ENCODE assay signal across 20 mouse cellular contexts in genomic region chr6:125433257-125433656, GRCm38 (mm10). TPM values are rescaled to one million over a fixed set of nuclear protein-coding genes. Genes with fewer than 3 reads are reported as not detected.
A peak's percentile ranks its signal among the peaks of the same experiment; 100 is the strongest.
DNase-seq lines count a peak whose midpoint lies in the region; ATAC-seq and TF ChIP-seq lines count a peak whose summit lies in the region.
"Had no signal": no experiment of that assay in that cellular context is flagged by ENCODE, and none has a peak within 500 bp of the region (broad histone marks: within the 10 kb centered on the region; RNA-seq: fewer than 3 reads in every experiment).

No protein-coding gene starts in this region.

- no peak for TF ChIP-seq CTCF in E14TG2a.4 (conservative IDR thresholded peaks at IDR 0.05; ENCODE audit: low read length)

- no peak overlapping the region for H3K27ac ChIP-seq in intestine, embryonic 16.5 days (ENCODE audit: low read length)
- peak overlapping the region; percentile 63; the same call in 1 of the 2 replicates for H3K27ac ChIP-seq in stomach, embryonic 16.5 days (ENCODE audit: low read length)
- no peak overlapping the region for H3K27ac ChIP-seq in midbrain, embryonic 14.5 days (replicated peaks; ENCODE audit: low read depth, low read length)
- no peak overlapping the region for H3K27ac ChIP-seq in hindbrain, embryonic 13.5 days
- H3K27ac ChIP-seq: embryonic facial prominence, embryonic 10.5 days; forebrain, embryonic 15.5 days; limb, embryonic 12.5 days; liver, embryonic 12.5 days; midbrain, embryonic 12.5 days had no signal

- H3K27me3 ChIP-seq in E14TG2a.4 (ENCODE audit: insufficient read depth, low read length): no peaks in the 10 kb centered on the region
- H3K27me3 ChIP-seq in intestine, embryonic 16.5 days (replicated peaks; ENCODE audit: control insufficient read depth, insufficient read depth, low read length): no peaks in the 10 kb centered on the region
- H3K27me3 ChIP-seq in stomach, embryonic 16.5 days (ENCODE audit: control insufficient read depth, insufficient read depth, low read length): no peaks in the 10 kb centered on the region
- no peaks in the 10 kb centered on the region for H3K27me3 ChIP-seq in midbrain, embryonic 14.5 days (ENCODE audit: control insufficient read depth, insufficient read depth, low read length)
- H3K27me3 ChIP-seq in hindbrain, embryonic 13.5 days: no peaks in the 10 kb centered on the region
- H3K27me3 ChIP-seq: forebrain, embryonic 15.5 days; midbrain, embryonic 12.5 days had no signal

- H3K9ac ChIP-seq in intestine, embryonic 16.5 days (ENCODE audit: low read depth, low read length): no peak overlapping the region
- H3K9ac ChIP-seq in stomach, embryonic 16.5 days (ENCODE audit: low read length): no peak overlapping the region
- no peak overlapping the region for H3K9ac ChIP-seq in midbrain, embryonic 14.5 days (replicated peaks; ENCODE audit: low read length)
- H3K9ac ChIP-seq in hindbrain, embryonic 13.5 days: no peak overlapping the region
- H3K9ac ChIP-seq: forebrain, embryonic 15.5 days; limb, embryonic 12.5 days; liver, embryonic 12.5 days; midbrain, embryonic 12.5 days had no signal

- peaks cover 12% of the 10 kb centered on the region for H3K36me3 ChIP-seq in E14TG2a.4 (ENCODE audit: insufficient read depth, low read length)
- H3K36me3 ChIP-seq in intestine, embryonic 16.5 days (ENCODE audit: control insufficient read depth, insufficient read depth, low read length): no peaks in the 10 kb centered on the region
- no peaks in the 10 kb centered on the region for H3K36me3 ChIP-seq in stomach, embryonic 16.5 days (ENCODE audit: control insufficient read depth, insufficient read depth, low read length)
- H3K36me3 ChIP-seq in midbrain, embryonic 14.5 days (ENCODE audit: control insufficient read depth, insufficient read depth, low read length): no peaks in the 10 kb centered on the region
- H3K36me3 ChIP-seq in hindbrain, embryonic 13.5 days: no peaks in the 10 kb centered on the region
- H3K36me3 ChIP-seq: embryonic facial prominence, embryonic 10.5 days; forebrain, embryonic 15.5 days; limb, embryonic 12.5 days; liver, embryonic 12.5 days; midbrain, embryonic 12.5 days had no signal

- peaks cover 73% of the 10 kb centered on the region for H3K4me1 ChIP-seq in E14TG2a.4 (replicated peaks; ENCODE audit: low read depth, low read length)
- 0 out of 2 replicates have a peak, but pooled peaks cover 4% of the 10 kb centered on the region for H3K4me1 ChIP-seq in intestine, embryonic 16.5 days (ENCODE audit: control insufficient read depth, insufficient read depth, low read length)
- 0 out of 2 replicates have a peak, but pooled peaks cover 11% of the 10 kb centered on the region for H3K4me1 ChIP-seq in stomach, embryonic 16.5 days (ENCODE audit: control insufficient read depth, insufficient read depth, low read length)
- no peaks in the 10 kb centered on the region for H3K4me1 ChIP-seq in midbrain, embryonic 14.5 days (ENCODE audit: control insufficient read depth, insufficient read depth, low read length)
- H3K4me1 ChIP-seq in hindbrain, embryonic 13.5 days (replicated peaks): 0 out of 2 replicates have a peak, but pooled peaks cover 4% of the 10 kb centered on the region
- H3K4me1 ChIP-seq: forebrain, embryonic 15.5 days; midbrain, embryonic 12.5 days had no signal

- 58% methylated on average over 3 of the region's 3 CpGs for WGBS in intestine, embryonic 16.5 days
- 56% methylated on average over 3 of the region's 3 CpGs for WGBS in stomach, embryonic 16.5 days
- 52% methylated on average over 3 of the region's 3 CpGs for WGBS in midbrain, embryonic 14.5 days
- WGBS in hindbrain, embryonic 13.5 days: 47% methylated on average over 3 of the region's 3 CpGs

- peaks cover 16% of the 10 kb centered on the region for H3K9me3 ChIP-seq in E14TG2a.4 (ENCODE audit: low read length)
- H3K9me3 ChIP-seq in intestine, embryonic 16.5 days (ENCODE audit: control insufficient read depth, low read length): no peaks in the 10 kb centered on the region
- H3K9me3 ChIP-seq in stomach, embryonic 16.5 days (replicated peaks; ENCODE audit: control insufficient read depth, low read length): no peaks in the 10 kb centered on the region
- H3K9me3 ChIP-seq in midbrain, embryonic 14.5 days (ENCODE audit: control insufficient read depth, low read length): no peaks in the 10 kb centered on the region
- H3K9me3 ChIP-seq in hindbrain, embryonic 13.5 days: no peaks in the 10 kb centered on the region
- H3K9me3 ChIP-seq: embryonic facial prominence, embryonic 10.5 days; forebrain, embryonic 15.5 days; limb, embryonic 12.5 days; liver, embryonic 12.5 days; midbrain, embryonic 12.5 days had no signal

- peak; percentile 2 for DNase-seq in kidney, postnatal 10 days
- no peak for DNase-seq in kidney, adult 11 months
- DNase-seq in midbrain, embryonic 14.5 days: no peak
- DNase-seq in cerebellum, adult 9-11 months: no peak
- DNase-seq: adrenal gland, postnatal 14 days; cerebellum, postnatal 10 days; kidney, adult 2 months; kidney, postnatal 14 days had no signal

- no peak overlapping the region for H3K4me2 ChIP-seq in intestine, embryonic 16.5 days (ENCODE audit: low read depth, low read length)
- no peak overlapping the region for H3K4me2 ChIP-seq in stomach, embryonic 16.5 days (ENCODE audit: low read depth, low read length)
- no peak overlapping the region for H3K4me2 ChIP-seq in midbrain, embryonic 14.5 days (ENCODE audit: low read length)
- H3K4me2 ChIP-seq in hindbrain, embryonic 13.5 days: no peak overlapping the region
- H3K4me2 ChIP-seq: forebrain, embryonic 15.5 days; heart, embryonic 11.5 days; limb, embryonic 12.5 days; liver, embryonic 12.5 days; midbrain, embryonic 12.5 days had no signal

- peak overlapping the region; percentile 51 for H3K4me3 ChIP-seq in E14TG2a.4 (replicated peaks; ENCODE audit: low read length)
- no peak overlapping the region for H3K4me3 ChIP-seq in intestine, embryonic 16.5 days (ENCODE audit: low read length)
- no peak overlapping the region for H3K4me3 ChIP-seq in stomach, embryonic 16.5 days (replicated peaks; ENCODE audit: low read length)
- no peak overlapping the region for H3K4me3 ChIP-seq in midbrain, embryonic 14.5 days (replicated peaks; ENCODE audit: low read depth, low read length)
- H3K4me3 ChIP-seq in hindbrain, embryonic 13.5 days: no peak overlapping the region
- H3K4me3 ChIP-seq: embryonic facial prominence, embryonic 10.5 days; forebrain, embryonic 15.5 days; limb, embryonic 12.5 days; liver, embryonic 12.5 days; midbrain, embryonic 12.5 days had no signal

- peak; percentile 32; the same call in 1 of the 2 replicates for ATAC-seq in intestine, embryonic 16.5 days
- ATAC-seq in stomach, embryonic 16.5 days (ENCODE audit: insufficient read depth, low FRiP score): peak; percentile 37; the same call in 1 of the 2 replicates
- no peak for ATAC-seq in midbrain, embryonic 14.5 days (ENCODE audit: low FRiP score, low TSS enrichment)
- no peak for ATAC-seq in hindbrain, embryonic 13.5 days (ENCODE audit: low FRiP score)
- ATAC-seq: forebrain, embryonic 15.5 days; hindbrain, embryonic 16.5 days; liver, embryonic 12.5 days had no signal

RNA-seq across cellular contexts. Expression of gene Plekhg6, which starts 52.7 kb away (rescaled TPM):
- 13.2 and 19.1 TPM in 2 replicates for polyA plus RNA-seq in intestine, embryonic 16.5 days (2015; fragmentation: Nextera tagmentation; extraction: Ambion mirVana)
- polyA plus RNA-seq in stomach, embryonic 16.5 days (2015; fragmentation: Nextera tagmentation; extraction: Ambion mirVana): 6.3 and 8.2 TPM in 2 replicates
- polyA plus RNA-seq in midbrain, embryonic 14.5 days (2014; fragmentation: Nextera tagmentation; extraction: Ambion mirVana): 0.08 TPM in 1 of 2 replicates, not detected in the other
- polyA plus RNA-seq in hindbrain, embryonic 13.5 days (2015; fragmentation: Nextera tagmentation; extraction: Ambion mirVana): 0.12 TPM in 2 replicates
- polyA plus RNA-seq: heart, embryonic 11.5 days; spleen, adult 2 months had no signal

Comparison
In these comparisons a context has a peak if more than half of its experiments do, and no peak if none do; other contexts are left out.
1. ATAC-seq: peak in intestine, embryonic 16.5 days (single experiment) and stomach, embryonic 16.5 days (single experiment); none in midbrain, embryonic 14.5 days (single experiment) and hindbrain, embryonic 13.5 days (single experiment).